Mouse (Mus musculus) thymus, postnatal 4 days (tissue): ENCODE measurements at regions not wholly inside any gene's neighbourhood (a gene's known extent, or its start where the extent isn't known, plus 50 kb on each side); places are given as distances from the start of the nearest gene placed in this dataset.
A peak's percentile ranks its signal among the peaks of the same experiment; 100 is the strongest.
"Not testable (repeated sequence)": the region's sequence is repeated elsewhere in the genome, so short reads cannot be mapped to it uniquely, and the experiment has no call there.

Experiments
- DNase-seq: peaks from one replicate; pipeline ENCODE4 v3.0.0; 2021

DNA sequence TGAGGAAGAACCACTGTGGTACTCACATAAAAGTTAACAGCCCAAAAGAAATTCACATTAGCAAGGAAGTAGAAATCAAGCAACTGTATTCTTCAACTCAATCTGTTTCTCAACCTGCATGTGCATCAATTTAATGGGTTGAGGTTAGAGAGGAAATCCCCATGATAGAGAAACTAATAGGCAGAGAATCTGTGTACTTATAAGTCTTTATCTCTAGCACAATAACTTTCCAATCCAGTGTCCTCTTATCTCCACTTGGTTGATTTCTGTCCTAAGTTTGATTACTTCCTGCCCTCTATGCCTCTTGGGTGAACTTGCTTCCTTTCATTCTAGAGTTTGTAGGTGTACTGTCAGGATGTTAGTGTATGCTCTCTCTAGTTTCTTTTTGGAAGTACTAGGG is 925.6 kb upstream of the Zfp386 start:
- DNase-seq = no peak

DNA sequence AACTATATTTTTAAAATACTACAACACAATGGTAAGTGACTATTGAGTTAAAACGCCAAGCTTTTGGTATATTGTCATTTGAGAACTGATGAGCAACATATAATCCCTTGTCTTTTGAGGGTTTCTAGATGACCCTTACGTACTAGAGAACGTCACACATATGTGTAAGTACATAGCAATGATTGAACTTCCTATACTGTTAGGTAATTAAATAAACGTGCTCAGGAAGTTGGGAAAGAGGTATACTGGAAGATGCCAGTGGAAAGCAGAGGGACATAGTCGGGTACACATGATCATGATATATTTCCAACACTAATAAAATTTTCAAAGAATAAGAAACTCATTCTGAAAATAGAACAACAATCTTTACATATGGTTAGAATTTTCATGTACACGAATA is 914.6 kb upstream of the Zfp386 start:
- not testable (repeated sequence) for DNase-seq

DNA sequence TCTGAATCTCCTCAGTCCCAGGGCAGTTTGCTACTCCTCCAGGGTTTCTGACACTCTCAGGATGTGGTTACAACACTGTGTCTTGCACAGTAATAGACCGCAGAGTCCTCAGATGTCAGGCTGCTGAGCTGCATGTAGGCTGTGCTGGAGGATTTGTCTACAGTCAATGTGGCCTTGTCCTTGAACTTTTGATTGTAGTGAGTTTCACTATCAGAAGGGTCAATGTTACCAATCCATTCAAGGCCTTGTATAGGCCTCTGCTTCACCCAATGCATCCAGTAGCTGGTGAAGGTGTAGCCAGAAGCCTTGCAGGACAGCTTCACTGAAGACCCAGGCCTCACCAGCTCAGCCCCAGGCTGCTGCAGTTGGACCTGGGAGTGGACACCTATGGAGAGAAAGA is 902.1 kb upstream of the Zfp386 start:
- DNase-seq = not testable (repeated sequence)

DNA sequence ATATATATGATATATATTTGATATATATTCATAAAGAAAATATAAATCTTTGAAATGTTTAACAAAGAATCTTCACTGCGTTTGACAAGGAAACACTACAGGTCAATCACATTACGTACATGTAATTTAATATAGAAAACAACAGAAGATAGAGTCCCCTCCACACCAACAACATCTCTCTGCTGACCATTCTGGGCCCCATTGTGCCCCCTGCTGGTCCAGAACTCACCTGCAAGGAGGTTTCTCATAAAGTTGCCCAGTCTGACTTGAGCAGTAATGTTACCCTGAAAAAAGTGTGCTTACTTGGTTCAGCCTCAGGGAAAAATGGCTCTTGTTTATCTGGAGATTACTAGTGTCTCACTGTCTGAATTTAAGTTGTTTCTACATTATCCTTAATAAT is 901.1 kb upstream of the Zfp386 start:
- DNase-seq = peak; percentile 56

DNA sequence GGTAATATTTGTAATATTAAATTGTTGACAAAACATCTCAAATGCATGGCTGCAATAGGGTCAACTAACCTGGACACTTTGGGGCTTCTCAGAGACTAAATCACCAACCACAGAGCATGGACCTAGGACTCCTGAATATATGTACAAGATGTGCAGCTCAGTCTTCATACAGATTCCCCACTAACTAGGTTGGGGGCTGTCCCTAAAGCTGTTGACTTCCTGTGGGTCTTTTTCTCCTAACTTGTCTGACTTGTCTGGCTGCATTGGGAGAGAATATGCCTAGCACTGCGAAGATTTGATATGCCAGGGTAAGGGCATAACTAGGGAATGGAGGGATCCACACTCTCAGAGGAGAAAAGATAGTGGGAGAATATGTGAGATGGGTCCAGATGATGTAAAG is 895.6 kb upstream of the Zfp386 start:
- DNase-seq = not testable (repeated sequence)

DNA sequence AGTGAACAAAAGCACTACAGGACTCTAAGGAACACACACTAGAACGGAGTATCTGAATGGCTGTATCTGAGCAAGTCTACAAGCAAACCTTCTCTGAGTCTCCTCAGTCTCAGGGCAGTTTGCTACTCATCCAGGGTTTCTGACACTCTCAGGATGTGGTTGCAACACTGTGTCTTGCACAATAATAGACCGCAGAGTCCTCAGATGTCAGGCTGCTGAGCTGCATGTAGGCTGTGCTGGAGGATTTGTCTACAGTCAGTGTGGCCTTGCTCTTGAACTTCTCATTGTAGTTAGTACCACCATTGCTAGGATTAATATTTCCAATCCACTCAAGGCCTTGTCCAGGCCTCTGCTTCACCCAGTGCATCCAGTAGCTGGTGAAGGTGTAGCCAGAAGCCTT is 889.3 kb upstream of the Zfp386 start:
- DNase-seq = not testable (repeated sequence)

DNA sequence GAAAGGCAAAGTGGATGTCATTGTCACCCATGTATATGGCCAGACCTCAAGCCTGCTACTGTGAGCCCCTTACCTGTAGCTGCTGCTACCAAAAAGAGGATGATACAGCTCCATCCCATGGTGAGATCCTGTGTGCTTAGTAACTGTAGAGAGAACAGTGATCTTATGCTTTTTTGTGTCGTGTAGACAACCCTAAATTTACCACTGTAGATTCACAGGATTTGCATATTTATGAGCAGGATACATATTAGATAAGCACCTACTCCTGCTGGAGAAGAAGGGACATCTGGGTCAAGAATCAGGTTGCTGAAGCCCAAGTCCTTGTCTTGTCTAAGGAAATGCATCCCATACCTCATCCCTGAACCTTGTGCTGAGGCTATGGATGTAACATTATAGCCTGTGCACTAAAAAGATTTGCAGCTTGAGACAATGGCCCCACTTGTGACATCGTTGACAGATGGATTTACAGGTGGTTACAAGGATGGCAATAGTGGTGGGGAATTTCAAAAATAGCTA is 888.7 kb upstream of the Zfp386 start:
- DNase-seq = not testable (repeated sequence)

DNA sequence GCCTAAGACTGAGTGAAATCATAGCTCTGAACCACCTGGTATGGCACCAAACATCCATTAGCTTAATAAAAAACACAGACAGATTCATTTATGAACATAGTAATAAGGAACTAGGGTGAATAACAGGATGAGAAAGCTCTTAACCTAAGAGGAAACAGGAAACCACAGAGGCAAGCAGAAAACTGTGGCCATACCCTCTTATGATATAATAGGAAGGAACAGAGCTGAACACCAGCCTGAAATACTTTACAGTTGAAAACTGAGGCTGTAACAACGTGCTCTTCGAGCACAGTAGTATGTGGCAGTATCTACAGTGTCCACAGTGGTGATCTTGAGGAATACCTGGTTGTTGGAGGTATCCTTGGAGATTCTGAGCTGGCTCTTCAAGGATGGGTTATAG is 882.0 kb upstream of the Zfp386 start:
- DNase-seq = not testable (repeated sequence)

DNA sequence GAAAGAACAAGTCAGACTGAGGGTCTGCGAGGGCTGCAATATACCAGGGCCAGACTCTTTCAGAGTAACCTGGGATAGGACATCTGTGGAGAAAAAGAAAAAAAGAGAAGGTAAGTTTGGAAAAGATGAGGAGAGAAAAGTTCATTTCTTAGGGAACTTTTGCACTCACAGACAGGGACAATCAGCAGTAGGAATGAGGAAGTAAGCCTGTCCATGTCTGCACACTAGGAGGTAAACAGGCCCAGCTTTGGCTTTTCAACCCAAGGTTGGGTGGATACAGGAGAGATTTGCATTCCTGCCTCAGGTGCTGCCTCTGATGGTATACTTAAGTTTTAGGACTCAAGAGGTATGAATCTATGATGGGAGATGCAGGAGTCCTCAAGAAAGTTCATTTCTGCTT is 881.5 kb upstream of the Zfp386 start:
- not testable (repeated sequence) for DNase-seq

DNA sequence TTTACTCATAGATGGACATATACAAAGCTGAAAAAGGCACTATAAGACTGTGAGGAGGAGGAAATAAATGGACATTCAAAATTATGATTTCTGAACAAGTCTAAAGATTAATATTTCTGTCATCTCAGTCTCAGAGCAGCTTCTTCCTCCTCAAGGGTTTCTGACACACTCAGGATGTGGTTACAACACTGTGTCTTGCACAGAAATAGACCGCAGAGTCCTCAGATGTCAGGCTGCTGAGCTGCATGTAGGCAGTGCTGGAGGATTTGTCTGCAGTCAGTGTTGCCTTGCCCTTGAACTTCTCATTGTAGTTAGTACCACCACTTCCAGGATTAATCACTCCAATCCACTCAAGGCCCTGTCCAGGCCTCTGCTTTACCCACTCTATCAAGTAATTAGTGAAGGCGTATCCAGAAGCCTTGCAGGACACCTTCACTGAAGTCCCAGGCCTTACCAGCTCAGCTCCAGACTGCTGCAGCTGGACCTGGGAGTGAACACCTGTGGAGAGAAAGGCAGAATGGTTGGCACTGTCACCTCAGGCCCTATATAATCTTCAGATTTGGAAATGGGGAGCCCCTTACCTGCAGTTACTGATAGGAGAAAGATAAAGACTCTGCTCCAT is 853.9 kb upstream of the Zfp386 start:
- DNase-seq = peak; percentile 47

DNA sequence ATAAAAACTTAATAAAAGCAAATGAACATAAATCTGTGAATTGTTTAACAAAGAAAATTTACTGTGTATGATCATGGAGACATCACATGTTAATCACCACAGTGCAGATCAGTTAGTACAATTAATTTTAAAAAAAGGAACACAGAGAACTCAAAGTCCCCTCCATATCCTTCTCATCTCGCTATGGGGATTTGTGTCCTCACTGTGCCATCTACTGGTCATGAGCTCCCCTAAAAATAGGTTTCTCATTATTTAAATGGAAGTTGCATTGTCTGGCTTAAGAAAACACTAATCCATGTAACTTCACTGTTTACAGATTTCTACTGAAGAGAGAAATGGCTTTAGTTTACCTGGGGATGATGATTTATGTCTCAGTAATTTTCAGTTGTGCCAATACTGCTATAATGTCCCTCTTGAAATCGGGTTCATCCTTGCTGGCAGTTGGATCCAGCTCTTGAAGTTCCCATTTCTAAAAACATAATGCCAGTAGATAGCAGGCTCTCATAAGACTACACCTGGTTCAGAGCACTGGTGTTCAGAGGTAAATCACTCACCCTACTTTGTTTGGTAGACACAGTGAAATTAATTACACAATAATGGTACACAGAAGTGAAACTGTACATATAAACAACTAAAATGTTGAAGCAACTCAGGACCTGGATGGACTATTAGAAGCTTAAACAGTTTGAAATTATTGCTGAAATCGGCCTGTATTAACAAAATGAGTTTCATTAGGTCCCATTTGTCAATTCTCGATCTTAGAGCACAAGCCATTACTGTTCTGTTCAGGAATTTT is 850.0 kb upstream of the Zfp386 start:
- DNase-seq = no peak

DNA sequence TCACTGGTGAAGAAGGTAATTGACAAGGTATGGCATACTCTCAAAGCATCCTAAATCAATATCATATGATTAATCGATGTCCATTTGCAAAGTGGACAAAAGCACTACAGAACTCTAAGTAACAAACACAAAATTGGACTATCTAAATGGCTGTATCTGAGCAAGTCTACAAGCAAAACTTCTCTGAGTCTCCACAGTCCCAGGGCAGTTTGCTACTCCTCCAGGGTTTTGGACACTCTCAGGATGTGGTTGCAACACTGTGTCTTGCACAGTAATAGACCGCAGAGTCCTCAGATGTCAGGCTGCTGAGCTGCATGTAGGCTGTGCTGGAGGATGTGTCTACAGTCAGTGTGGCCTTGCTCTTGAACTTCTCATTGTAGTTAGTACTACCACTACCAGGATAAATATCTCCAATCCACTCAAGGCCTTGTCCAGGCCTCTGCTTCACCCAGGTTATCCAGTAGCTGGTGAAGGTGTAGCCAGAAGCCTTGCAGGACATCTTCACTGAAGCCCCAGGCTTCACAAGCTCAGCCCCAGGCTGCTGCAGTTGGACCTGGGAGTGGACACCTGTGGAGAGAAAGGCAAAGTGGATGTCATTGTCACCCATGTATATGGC is 839.6 kb upstream of the Zfp386 start:
- not testable (repeated sequence) for DNase-seq

DNA sequence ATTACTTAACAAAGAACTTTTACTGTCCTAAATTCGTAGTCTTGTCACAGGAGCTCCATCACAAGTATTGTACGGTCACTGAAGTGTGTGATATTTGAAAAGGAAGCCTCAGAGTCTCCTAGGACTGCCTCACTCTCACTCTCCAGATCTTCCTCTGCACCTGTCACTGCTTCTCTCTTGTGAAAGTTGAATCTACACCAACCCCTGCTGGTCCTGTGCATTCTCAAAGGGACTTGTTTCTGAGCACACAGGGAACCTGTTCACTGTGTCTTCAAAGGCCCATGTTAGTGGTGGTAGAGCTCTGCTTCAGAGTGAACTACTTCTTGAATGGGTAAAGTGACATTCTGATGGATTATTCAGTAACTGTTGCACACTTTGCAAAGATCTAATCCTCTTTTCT is 824.9 kb upstream of the Zfp386 start:
- DNase-seq = peak; percentile 54

DNA sequence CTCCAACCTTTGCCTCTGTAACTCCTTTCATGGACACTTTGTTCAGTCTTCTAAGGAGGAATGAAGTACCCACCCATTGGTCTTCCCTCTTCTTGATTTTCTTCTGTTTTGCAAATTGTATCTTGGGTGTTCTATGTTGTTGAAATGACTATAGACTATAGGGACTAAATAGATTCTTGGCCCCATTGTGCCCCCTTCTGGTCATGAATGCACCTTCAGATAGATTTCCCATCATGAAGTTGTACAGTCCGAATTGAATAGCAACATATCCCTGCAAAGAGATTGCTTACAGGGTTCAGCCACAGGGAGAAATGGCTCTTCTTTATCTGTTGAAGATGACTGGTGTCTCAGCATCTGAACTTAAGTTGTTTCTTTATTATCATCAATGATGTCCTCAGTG is 817.6 kb upstream of the Zfp386 start:
- DNase-seq = peak; percentile 46

DNA sequence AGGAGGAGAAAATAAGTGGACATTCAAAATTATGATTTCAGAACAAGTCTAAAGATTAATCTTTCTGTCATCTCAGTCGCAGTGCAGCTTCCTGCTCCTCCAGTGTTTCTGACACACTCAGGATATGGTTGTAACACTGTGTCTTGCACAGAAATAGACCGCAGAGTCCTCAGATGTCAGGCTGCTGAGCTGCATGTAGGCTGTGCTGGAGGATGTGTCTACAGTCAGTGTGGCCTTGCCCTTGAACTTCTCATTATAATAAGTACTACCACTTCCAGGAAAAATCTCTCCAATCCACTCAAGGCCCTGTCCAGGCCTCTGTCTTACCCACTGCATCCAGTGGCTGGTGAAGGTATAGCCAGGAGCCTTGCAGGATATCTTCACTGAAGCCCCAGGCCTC is 804.9 kb upstream of the Zfp386 start:
- not testable (repeated sequence) for DNase-seq

DNA sequence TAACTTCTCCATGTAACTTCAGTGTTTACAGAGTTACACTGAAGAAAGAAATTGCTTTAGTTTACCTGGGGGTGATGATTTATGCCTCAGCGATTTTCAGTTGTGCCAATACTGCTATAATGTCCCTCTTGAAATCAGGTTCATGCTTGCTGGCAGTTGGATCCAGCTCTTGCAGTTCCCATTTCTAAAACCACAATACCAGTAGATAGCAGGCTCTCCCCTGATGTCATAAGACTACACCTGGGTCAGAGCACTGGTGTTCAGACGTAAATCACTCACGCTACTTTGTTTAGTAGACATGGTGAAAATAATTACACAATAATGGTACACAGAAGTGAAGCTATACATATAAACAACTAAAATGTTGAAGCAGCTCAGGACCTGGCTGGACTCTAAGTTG is 800.2 kb upstream of the Zfp386 start:
- not testable (repeated sequence) for DNase-seq

DNA sequence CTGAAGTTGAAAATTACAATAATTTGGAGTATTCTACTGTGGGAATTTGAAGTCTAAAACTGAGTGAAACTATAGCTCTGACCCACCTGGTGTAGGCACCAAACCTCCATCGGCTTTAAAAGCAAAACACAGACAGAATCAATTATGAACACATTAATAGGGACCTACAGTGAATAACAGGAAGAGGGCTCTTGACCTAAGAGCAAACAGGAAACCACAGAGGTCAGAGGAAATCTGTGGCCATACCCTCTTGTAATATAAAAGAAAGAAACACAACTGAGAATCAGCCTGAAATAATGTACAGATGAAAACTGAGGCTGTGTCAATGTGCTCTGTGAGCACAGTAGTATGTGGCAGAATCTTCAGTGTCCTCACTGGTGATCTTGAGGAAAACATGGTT is 789.7 kb upstream of the Zfp386 start:
- DNase-seq = no peak

DNA sequence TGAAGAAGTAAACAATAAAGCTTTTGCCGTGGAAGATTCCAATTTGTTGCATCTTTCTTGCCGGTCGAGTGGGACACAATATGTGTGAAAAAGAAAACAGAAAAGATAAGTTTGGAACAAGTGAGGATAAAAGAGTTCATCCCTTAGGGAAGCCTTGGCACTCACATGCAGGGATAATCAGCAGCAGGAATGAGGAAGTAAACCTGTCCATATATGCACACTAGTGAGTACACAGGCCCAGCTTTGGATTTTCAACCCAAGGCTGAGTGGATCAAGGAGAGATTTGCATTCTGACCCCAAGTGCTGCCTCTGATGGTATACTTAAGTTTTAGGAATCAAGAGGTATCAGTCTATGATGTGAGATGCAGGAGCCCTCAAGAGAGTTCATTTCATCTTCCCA is 788.8 kb upstream of the Zfp386 start:
- no peak for DNase-seq

DNA sequence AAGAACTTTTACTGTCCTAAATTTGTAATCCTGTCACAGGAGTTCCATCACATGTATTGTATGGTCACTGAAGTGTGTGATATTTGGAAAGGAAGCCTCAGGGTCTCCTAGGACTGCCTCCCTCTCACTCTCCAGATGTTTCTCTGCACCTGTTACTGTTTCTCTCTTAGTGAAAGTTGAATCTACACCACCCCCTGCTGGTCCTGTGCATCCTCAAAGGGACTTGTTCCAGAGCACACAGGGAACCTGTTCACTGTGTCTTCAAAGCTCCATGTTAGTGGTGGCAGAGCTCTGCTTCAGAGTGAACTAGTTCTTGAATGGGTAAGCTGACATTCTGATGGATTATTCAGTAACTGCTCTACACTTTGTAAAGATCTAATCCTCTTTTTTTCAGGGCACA is 785.1 kb upstream of the Zfp386 start:
- DNase-seq = peak; percentile 59

DNA sequence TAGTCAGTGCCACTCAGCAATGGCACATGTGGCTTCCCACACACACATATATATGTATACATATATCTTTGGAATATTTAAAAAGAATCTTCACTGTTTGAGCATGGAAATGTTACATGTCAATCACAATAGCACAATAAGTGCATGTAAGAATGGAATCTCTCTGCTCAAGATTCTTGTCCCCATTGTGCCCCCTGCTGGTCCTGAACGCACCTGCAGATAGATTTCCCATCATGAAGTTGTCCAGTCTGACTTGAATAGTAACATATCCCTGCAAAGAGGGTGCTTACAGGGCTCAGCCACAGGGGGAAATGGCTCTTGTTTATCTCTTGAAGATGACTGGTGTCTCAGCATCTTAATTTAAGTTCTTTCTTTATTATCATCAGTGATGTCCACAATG is 770.8 kb upstream of the Zfp386 start:
- not testable (repeated sequence) for DNase-seq

DNA sequence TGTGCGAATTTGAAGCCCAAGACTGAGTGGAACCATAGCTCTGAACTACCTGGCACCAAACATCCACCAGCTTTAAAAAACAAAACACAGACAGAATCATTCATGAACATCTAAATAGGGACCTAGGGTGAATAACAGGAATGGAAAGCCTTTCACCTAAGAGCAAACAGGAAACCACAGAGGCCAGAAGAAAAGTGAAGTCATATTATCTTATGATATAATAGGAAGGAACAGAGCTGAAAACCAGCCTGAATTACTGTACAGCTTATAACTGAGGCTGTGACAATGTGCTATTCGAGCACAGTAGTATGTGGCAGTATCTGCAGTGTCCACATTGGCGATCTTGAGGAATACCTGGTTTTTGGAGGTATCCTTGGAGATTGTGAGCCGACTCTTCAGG is 753.8 kb upstream of the Zfp386 start:
- not testable (repeated sequence) for DNase-seq

DNA sequence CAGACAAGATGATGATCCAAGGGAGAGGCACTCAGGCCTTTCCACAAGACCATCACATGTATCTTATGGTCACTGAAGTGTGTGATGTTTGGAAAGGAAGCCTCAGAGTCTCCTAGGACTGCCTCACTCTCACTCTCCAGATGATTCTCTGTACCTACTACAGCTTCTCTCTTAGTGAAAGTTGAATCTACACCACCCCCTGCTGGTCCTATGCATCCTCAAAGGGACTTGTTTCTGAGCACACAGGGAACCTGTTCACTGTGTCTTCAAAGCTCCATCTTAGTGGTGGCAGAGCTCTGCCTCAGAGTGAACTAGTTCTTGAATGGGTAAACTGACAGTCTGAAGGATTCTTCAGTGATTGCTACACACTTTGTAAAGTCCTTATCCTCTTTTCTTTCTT is 749.5 kb upstream of the Zfp386 start:
- peak; percentile 50 for DNase-seq

DNA sequence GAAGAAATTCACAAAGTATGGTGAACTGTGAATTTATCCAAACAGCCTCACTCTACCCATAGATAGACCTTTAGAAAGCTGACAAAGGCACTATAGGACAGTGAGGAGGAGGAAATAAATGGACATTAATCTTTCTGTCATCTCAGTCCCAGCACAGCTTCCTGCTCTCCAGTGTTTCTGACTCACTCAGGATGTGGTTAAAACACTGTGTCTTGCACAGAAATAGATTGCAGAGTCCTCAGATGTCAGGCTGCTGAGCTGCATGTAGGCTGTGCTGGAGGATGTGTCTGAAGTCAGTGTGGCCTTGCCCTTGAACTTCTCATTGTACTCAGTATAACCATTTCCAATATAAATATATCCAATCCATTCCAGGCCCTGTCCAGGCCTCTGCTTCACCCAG is 735.6 kb upstream of the Zfp386 start:
- peak; percentile 10 for DNase-seq

DNA sequence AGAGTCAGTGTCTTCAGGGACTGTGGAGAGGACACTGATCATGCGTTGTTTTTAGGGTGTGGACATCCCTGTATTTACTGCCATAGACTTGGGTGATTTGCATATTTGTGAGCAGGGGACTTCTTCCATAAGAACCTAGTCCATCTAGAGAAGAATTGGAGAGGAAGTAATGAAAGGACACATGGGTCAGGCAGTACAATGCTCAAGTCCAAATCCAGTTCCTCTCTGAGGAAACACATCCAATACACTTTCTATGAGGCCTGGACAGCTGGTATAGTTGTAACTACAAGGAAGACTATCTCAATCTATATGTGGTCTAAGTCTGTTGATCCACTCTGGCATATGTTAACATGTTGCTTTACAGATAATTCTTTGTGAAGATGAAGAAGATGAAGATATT is 734.9 kb upstream of the Zfp386 start:
- DNase-seq = not testable (repeated sequence)
